Mouse (Mus musculus) brain, adult 2 months (tissue): Measurements from ENCODE around the gene Stra6l.

Source experiments
- DNase-seq: peaks from one replicate; pipeline ENCODE4 v3.0.0; 2011; ENCODE audit warnings: low read depth, low spot score

Gene Stra6l

GRCm38 (mm10) chr4:45848109-45848824, at the start of gene Stra6l:
Gene Stra6l (plus strand): TSS chr4:45848664.
- no peak for DNase-seq

GRCm38 (mm10) chr4:45798964-45799363, 49.5 kb upstream of the Stra6l start, which contains the start of gene Aldh1b1:
Gene Aldh1b1 (plus strand): TSS chr4:45799022.
- peak; percentile 83 for DNase-seq

- DNase-seq: no peak
Measured at GRCm38 (mm10) chr4:45799956-45800537, 48.4 kb upstream of the Stra6l start.

GRCm38 (mm10) chr4:45802900-45803299, 45.6 kb upstream of the Stra6l start:
- DNase-seq: no peak

GRCm38 (mm10) chr4:45808034-45808433, 40.4 kb upstream of the Stra6l start:
- DNase-seq: no peak

- no peak for DNase-seq
Measured at GRCm38 (mm10) chr4:45811250-45811649, 37.2 kb upstream of the Stra6l start.

- DNase-seq: peak; percentile 54
Measured at GRCm38 (mm10) chr4:45815542-45815941, 32.9 kb upstream of the Stra6l start.

GRCm38 (mm10) chr4:45818814-45819207, 29.7 kb upstream of the Stra6l start:
- no peak for DNase-seq

- DNase-seq: peak; percentile 70
Measured at GRCm38 (mm10) chr4:45819208-45819931, 29.1 kb upstream of the Stra6l start.

- peak; percentile 67 for DNase-seq
Measured at GRCm38 (mm10) chr4:45820074-45820830, 28.2 kb upstream of the Stra6l start.

GRCm38 (mm10) chr4:45821995-45822394, 26.5 kb upstream of the Stra6l start:
- DNase-seq: no peak

- peak; percentile 10 for DNase-seq
Measured at GRCm38 (mm10) chr4:45822781-45823575, 25.5 kb upstream of the Stra6l start.

- DNase-seq: no peak
Measured at GRCm38 (mm10) chr4:45824049-45824760, 24.3 kb upstream of the Stra6l start.

- DNase-seq: no peak
Measured at GRCm38 (mm10) chr4:45824761-45825556, 23.5 kb upstream of the Stra6l start.

- no peak for DNase-seq
Measured at GRCm38 (mm10) chr4:45826275-45827040, 22.0 kb upstream of the Stra6l start, which contains the start of gene Igfbpl1. Gene Igfbpl1 (minus strand): TSS chr4:45826923.

GRCm38 (mm10) chr4:45829907-45830759, 18.3 kb upstream of the Stra6l start:
- DNase-seq: no peak

- peak; percentile 79 for DNase-seq
Measured at GRCm38 (mm10) chr4:45831996-45832395, 16.5 kb upstream of the Stra6l start.

- no peak for DNase-seq
Measured at GRCm38 (mm10) chr4:45833461-45833860, 15.0 kb upstream of the Stra6l start.
